Mouse (Mus musculus): ENCODE data around the gene Ulk4. TPM values are rescaled to one million over a fixed set of nuclear protein-coding genes. Genes with fewer than 3 reads are reported as not detected.
"Not testable (repeated sequence)": the region's sequence is repeated elsewhere in the genome, so short reads cannot be mapped to it uniquely, and the experiment has no call there.

The Ulk4 gene
- total RNA-seq, 2 experiments from 2014 or later: 2.5 to 2.7 TPM

DNA sequence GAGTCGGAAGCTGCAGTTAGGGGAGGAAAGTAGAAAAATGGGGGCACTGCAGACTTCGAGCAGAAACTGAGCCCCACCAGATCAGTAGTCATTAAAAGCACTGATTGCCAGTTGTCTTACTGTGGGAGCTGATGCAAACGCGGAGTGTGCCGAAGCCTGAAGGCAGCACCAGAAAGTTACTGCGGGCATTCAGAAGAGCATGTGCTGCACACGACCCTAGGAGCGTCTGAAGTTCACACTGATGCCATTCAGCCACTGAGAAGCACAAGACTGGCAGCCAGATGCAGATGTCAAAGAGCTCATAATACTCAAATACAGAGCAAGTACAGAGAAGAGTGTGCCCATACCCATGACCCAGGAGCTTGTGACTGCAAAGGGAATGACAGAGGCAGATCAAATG, 216.7 kb downstream of the Ulk4 start:
- DNase-seq: no peak

- DNase-seq: no peak
These were observed 217.7 kb downstream of the Ulk4 start for GRCm38 (mm10) chr9:121059286-121059685.

GRCm38 (mm10) chr9:121058538-121058937, 218.5 kb downstream of the Ulk4 start:
- peak; percentile 13 for DNase-seq

DNA sequence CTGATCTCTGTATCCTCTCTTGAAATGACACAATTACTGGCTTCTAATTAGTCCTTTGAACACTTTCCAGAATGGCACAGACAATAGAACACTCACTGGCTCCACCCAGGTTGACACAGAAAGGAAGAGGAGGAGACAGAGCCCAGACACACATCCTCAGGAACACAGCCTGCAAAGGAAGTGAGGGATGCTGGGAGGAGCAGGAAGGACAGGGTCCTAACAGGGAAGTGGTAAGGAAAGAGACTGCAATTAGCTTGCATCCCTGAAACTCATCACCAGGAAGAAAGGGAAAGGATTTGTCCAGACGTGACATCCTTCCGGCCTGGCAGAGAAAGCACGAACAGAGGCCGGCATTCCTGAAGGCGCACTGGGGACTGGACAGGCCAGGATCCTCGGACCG, 218.9 kb downstream of the Ulk4 start:
- DNase-seq: peak; percentile 48

DNA sequence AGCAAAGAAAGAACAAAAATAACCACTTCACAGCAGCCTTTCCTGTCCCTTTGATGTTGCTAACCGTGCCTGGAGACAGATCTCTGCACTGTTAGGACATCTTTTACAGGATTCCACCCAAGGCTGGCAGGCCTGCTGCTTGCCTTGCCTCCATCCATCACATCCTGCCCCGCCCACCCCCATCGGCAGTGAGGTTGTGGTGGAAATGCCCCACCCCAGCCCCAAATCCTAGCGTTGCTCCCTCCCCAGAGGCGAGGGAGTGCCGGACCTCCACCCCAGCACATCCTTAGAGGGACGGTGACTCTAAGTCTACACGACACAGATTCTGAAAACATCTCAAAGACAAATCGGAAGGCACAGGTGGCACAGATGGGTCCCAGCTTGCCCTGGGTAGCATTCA, 219.6 kb downstream of the Ulk4 start:
- peak; percentile 29 for DNase-seq

DNA sequence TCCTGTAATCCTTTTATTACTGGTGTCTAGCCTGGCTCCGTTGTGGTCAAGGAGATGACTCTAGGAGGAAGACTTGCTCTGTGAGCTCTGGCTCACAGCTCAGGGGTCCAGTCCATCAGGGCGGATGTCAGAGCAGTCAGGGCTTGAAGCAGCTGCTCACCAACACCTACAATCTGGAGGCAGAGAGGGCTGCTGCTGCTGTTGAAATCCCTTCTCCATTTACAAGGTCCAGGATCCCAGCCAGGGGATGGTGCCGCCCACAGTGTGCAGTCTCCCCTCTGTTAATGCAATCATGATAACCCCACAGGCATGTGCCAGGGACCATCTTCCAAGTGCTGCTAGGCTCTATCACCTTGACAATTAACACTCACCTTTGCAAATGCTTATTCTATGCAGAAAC, 220.5 kb downstream of the Ulk4 start:
- DNase-seq: no peak

GRCm38 (mm10) chr9:121056036-121056435, 221.0 kb downstream of the Ulk4 start:
- no peak for DNase-seq

GRCm38 (mm10) chr9:121045657-121046056, 231.3 kb downstream of the Ulk4 start:
- DNase-seq: not testable (repeated sequence)

DNA sequence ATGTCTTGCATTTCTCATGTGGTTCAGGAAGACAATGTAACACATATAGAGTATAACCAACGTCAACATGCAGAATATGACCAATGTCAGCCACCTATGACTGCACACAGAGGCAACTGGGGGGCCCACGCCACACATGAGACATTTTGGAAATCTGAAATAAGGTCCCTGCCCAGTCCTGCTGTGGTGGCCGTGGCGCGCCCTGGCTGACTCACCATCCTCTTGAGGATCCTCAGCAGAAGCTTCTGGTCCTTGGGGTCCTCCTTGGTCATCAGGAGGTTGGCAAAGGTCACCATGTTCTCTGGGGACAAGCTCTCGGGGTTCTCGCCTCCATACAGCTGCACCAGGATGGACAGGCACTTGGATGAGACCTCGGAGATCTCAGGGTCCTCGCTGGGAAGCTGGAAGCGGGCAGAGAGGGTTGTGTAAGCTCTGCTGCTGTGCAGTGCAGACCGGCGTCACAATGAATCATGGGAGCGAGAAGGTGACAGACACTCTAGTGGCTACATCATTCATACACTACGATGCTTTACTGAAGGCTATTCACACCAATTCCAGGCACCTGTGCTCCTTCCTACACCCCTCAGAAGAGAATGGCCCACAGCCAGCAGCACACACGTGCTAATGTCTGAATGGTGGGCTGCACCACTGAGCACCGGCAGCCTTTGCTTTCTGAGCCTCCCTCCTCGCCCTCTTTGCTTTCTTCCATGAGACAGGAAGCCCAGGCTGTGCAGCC, 232.4 kb downstream of the Ulk4 start:
- DNase-seq: no peak

GRCm38 (mm10) chr9:121043021-121043420, 234.0 kb downstream of the Ulk4 start:
- no peak for DNase-seq

DNA sequence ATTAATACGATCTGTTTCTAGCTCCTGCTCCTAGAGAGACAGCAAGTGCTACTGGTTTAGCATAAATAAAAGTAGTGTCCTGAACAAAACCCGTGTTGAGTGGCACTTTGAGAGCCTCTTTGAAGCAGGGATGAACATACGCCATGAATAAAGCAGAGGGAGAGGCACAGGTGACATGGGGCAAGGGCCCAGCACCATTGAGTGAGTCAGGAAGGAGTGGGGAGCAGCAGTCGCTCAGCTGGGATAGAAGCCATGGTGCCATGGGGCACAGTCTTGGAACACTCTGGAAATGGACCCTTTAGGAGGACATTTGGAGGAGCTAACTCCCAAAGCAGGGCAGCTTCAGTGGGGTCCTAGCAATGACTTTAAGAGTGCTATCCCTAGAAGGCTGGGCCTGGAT, 238.6 kb downstream of the Ulk4 start:
- no peak for DNase-seq

DNA sequence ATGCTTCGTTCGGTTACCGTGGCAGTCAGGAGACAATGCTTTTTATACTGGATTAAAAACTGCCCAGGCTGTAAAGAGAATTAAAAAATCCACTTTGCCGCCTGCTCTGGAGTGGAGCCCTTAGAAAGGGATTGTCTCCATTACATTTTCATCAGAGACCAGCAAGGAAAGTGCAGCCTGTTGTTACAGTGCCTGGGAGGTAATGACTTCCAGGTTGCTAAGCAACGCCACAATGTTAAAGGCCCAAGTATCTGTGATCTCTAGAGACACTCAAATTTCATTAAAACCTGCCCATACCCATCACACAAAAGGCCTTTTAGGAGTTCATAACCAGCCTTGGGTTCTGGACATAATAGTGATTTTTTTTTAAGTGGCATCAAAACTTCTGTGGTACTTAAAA, 239.0 kb downstream of the Ulk4 start:
- no peak for DNase-seq

DNA sequence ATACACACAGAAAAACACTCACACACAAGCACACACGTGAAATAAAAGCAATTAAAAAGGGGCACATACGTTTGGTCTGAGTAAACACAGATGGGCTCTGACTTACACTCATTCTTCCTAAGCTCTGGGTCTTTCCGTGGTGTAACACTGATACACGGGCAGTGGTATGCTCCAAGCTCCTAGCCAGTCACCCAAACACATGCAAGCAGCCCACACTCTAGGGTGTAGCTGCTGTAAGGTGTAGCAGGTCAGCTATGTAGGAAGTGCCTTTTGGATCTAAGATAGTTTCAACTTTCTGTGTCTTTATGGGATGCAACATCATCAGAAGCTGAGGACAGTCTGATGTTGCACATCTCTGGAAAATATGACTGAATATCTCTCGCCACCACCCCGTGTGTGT, 241.7 kb downstream of the Ulk4 start:
- DNase-seq: no peak

GRCm38 (mm10) chr9:121033596-121033995, 243.4 kb downstream of the Ulk4 start:
- DNase-seq: no peak

GRCm38 (mm10) chr9:121032322-121032964, 244.6 kb downstream of the Ulk4 start:
- DNase-seq: no peak

- DNase-seq: no peak
These were observed 246.0 kb downstream of the Ulk4 start for GRCm38 (mm10) chr9:121030949-121031348.

DNA sequence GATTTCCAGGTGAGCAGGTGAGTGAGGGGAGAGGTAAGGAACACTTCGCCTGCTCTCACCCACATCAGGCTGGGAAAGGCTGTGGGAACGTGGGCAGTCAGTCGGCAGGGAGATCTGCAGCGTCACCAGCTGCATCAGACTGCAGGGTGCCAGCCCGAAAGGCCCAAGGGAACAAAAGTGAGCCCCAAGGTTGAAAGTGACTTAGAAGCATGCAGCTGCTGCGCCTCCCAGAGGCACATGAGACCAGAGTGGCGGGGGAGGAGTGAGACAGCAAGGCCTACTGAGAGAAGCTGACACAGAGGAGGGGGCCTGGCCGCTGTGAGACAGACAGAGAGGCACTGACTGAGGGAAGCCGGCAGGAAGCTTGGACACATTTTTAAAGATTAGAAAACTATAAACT, 247.2 kb downstream of the Ulk4 start:
- DNase-seq: no peak

- peak; percentile 32 for DNase-seq
These were observed 253.3 kb downstream of the Ulk4 start for GRCm38 (mm10) chr9:121023526-121024264.

DNA sequence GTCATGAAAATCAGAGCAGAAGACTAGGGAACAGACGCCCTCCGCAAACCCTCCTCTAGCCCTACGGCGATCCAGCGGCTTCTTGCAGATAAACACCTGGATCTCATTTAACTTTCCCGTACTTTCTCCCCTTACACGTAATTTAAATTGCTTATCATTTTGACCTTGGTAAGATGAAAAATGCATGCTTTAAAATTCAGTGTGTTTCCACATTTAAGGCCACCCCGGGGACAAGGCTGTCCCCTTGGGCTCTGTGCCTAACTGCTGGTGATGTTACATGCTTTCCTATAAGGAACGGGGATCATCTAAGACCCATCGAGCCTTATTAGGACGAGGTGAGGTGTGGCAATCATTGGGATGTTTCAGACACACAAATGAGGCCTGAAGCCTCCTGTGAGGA, 256.6 kb downstream of the Ulk4 start:
- no peak for DNase-seq

- DNase-seq: no peak
These were observed 257.1 kb downstream of the Ulk4 start for GRCm38 (mm10) chr9:121019932-121020331.

- no peak for DNase-seq
These were observed 258.3 kb downstream of the Ulk4 start for GRCm38 (mm10) chr9:121018524-121019315.

DNA sequence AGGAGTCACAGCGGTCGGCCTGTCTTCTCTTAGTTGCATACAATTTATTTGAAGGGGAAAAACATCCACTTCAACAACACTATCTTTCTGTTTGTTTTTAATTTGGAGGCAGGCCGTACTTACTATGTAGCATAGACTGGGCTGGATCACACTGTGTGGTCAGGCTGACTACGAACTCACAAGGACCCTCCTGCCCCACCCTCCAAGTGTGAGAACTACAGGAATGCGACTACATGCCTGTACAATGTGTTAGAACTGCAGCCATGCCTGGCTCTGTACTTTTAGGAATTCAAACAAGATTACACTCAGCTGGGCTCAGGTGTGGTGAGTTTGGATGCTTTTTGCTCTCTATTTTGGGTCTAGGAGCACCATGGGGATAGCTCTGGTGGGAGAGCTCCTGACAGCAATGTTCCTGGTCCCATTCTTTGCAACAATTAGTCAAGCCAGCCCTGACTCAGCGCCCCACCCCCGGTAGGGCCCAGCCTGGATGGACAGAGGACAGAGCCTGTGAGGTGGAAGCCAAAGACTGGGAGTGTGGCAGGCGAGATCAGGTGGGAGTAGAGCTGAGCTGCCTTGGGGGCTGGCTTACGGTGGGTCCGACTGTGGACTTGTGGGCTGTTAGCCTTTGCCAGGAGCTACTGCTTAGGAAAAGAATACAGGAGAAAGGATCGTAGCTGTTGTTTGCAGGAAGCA, 261.0 kb downstream of the Ulk4 start:
- DNase-seq: no peak

Data from heart, postnatal 4 days (tissue).